Mouse (Mus musculus) liver, embryonic 14.5 days (tissue): ENCODE data around the gene Efna3. TPM values are rescaled to one million over a fixed set of nuclear protein-coding genes. Genes with fewer than 3 reads are reported as not detected.

ENCODE experiments used
- ATAC-seq: fragments of 200-750 bp; cut with Nextera tagmentation; 2 replicates; pipeline ENCODE4 v1.8.0; 2017; ENCODE audit warnings: moderate number of reproducible peaks, mild to moderate bottlenecking, moderate library complexity; ENCODE audit not compliant: insufficient read depth
- DNase-seq, 3 experiments: peaks; one replicate each; pipeline ENCODE4 v3.0.0-alpha.2; 2012 to 2013; ENCODE audit warnings: low read depth in 3 of 3, low spot score in 3 of 3
- H3K27ac ChIP-seq: fragments of 300-500 bp; sonication (generic); 2 replicates; pipeline ENCODE4 v1.5.1; 2014; ENCODE audit warnings: moderate library complexity, mild to moderate bottlenecking, control low read depth, inconsistent platforms
- H3K27me3 ChIP-seq: fragments of 300-500 bp; sonication (generic); 2 replicates; pipeline ENCODE4 v1.6.1; 2014; ENCODE audit warnings: mild to moderate bottlenecking, low read length, moderate library complexity; ENCODE audit not compliant: control insufficient read depth, insufficient read depth
- H3K36me3 ChIP-seq: fragments of 300-500 bp; sonication (generic); replicated peaks from 2 replicates; pipeline ENCODE4 v1.6.1; 2014; ENCODE audit warnings: low read depth; ENCODE audit not compliant: control insufficient read depth, insufficient read depth
- H3K4me1 ChIP-seq, 2 experiments: fragments of 200-500 bp in 1 of 2; fragments of 300-500 bp in 1 of 2; sonication (generic) in 1 of 2; replicated peaks; 2 replicates each; pipeline ENCODE4 v1.6.1; 2012 to 2014; ENCODE audit warnings: antibody characterized with exemption in 1 of 2, inconsistent platforms in 1 of 2, low read length in 1 of 2; ENCODE audit not compliant: control insufficient read depth in 2 of 2, insufficient read depth in 2 of 2
- H3K4me2 ChIP-seq: fragments of 300-500 bp; sonication (generic); 2 replicates; pipeline ENCODE4 v1.6.1; 2014; ENCODE audit warnings: low read depth, mild to moderate bottlenecking, control low read depth, moderate library complexity
- H3K4me3 ChIP-seq, 2 experiments: fragments of 200-500 bp in 1 of 2; fragments of 300-500 bp in 1 of 2; sonication (generic) in 1 of 2; 2 replicates each; pipeline ENCODE4 v1.5.1; 2012 to 2014; ENCODE audit warnings: low read depth in 2 of 2, low read length in 2 of 2, mild to moderate bottlenecking in 2 of 2, control low read depth in 1 of 2, inconsistent platforms in 1 of 2, moderate library complexity in 1 of 2; ENCODE audit not compliant: insufficient read depth in 1 of 2
- H3K9ac ChIP-seq: fragments of 300-500 bp; sonication (generic); replicated peaks from 2 replicates; pipeline ENCODE4 v1.6.1; 2014; ENCODE audit warnings: mild to moderate bottlenecking, control low read depth, moderate library complexity
- H3K9me3 ChIP-seq: fragments of 300-500 bp; sonication (generic); 2 replicates; pipeline ENCODE4 v1.6.1; 2016; ENCODE audit warnings: low read length, mixed read lengths; ENCODE audit not compliant: control insufficient read depth
- CTCF ChIP-seq: IDR thresholded peaks from 2 replicates; pipeline ENCODE4 v1.5.1; 2016; ENCODE audit warnings: antibody characterized with exemption, low read depth, control low read depth
- EP300 ChIP-seq: IDR thresholded peaks from 2 replicates; pipeline ENCODE4 v1.6.1; 2016; ENCODE audit warnings: antibody characterized with exemption, low read depth
- WGBS: fragments of 180-500 bp; shearing (Covaris S2); extraction: QIAGEN DNeasy Blood & Tissue Kit; methylation state at CpG from one replicate; pipeline ENCODE4 v1.1.7; 2014; ENCODE audit not compliant: insufficient replicate concordance; 5-methylcytosine and 5-hydroxymethylcytosine counted together
- polyA plus RNA-seq, 2 experiments: library from polyadenylated mRNA; depleted of rRNA in 1 of 2; stranded (reverse) in 1 of 2; unstranded in 1 of 2; fragments of >200 nt; fragmentation: Nextera tagmentation in 1 of 2; extraction: Ambion mirVana in 1 of 2; gene quantifications; 2 replicates each; pipeline versions ENCODE4 v1.2.1 to v1.2.3; 2012 to 2014

Gene Efna3
- polyA plus RNA-seq, 2 experiments = 0.05 to 0.06 TPM

DNA sequence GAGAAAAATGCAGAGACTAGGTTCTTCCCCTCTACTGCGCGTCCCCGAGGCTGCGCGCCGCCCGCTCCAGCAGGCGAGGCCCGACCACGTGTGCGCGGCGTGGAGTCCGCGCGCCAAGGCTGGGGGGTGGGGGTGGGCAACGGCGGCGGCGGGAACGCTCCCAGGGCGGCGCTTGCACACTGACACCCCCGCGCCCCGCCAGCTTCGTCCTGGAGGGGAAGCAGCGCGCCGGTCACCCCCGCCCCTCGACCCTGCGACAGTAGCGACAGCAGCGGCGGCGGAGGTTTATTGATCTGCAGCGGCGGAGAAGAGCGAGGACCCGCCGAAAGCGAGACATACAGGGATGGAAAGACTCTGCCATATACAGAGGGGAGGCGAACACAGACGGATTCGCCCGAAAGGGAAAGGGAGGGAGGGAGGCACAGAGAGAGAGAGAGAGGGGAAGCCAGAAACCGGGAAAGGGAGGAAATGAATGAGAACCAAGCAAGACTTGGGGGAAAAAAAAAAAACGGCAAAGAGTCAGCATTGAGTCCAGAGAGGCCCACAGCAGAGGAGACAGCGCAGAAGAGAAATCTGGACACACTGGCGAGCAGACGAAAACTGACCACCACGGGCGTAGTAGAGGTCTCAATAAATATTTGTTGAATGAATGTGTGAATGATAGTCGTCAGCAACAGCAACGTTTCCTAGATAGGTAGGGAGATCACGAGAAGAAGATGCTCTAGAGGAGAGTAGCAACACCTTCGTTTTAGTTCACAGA is 3.0 kb downstream of the Efna3 start:
- TF ChIP-seq CTCF (no peak), EP300 (no peak)
- no peak overlapping the region for H3K9ac ChIP-seq
- no peak for ATAC-seq
- no peaks in the 10 kb centered on the region; a peak in 1 of 4 replicates for H3K4me1 ChIP-seq
- H3K36me3 ChIP-seq = no peaks in the 10 kb centered on the region
- H3K27ac ChIP-seq = no peak overlapping the region
- peaks cover 87% of the 10 kb centered on the region for H3K27me3 ChIP-seq
- H3K4me3 ChIP-seq = peak overlapping the region in 1 of 2 experiments; percentile 22; a peak in 1 of 4 replicates
- peak overlapping the region; percentile 32 for H3K4me2 ChIP-seq
- DNase-seq = no peak
- H3K9me3 ChIP-seq = no peaks in the 10 kb centered on the region
- 3% methylated on average over 58 of the region's 58 CpGs for WGBS

GRCm38 (mm10) chr3:89318971-89319590 is 3.7 kb downstream of the Efna3 start:
- H3K9ac ChIP-seq = no peak overlapping the region
- H3K4me2 ChIP-seq = no peak overlapping the region; the same call in 1 of the 2 replicates
- 21% methylated on average over 21 of the region's 21 CpGs for WGBS
- no peak overlapping the region for H3K27ac ChIP-seq
- ATAC-seq (no peak), DNase-seq (no peak)
- H3K9me3 ChIP-seq = no peaks in the 10 kb centered on the region
- H3K27me3 ChIP-seq = peaks cover 84% of the 10 kb centered on the region
- no peaks in the 10 kb centered on the region; a peak in 1 of 4 replicates for H3K4me1 ChIP-seq
- H3K4me3 ChIP-seq = peak overlapping the region in 1 of 2 experiments; percentile 22; a peak in 1 of 4 replicates
- no peaks in the 10 kb centered on the region for H3K36me3 ChIP-seq
- TF ChIP-seq EP300 = no peak
- no peak for TF ChIP-seq CTCF

DNA sequence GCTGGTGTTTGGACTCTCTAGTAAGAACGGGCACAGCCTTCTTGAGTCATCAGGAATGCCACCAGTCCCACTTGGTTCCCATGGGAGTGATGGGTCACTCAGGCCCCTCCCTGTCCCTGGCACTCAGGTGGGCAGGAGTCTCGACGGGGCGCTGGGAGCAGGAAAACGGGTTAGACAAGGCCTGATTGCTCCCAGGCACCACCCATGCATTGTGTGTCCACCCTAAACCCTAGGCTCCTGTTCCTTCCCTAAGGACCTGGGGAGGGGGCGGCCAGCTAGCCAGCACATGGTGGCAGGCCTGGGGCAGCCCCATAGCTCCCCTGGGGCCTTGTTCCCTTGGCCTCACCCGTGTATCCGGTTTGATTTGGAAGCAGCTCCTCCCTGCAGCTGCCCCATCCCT is 4.4 kb downstream of the Efna3 start:
- H3K4me3 ChIP-seq = no peak overlapping the region
- H3K4me1 ChIP-seq = no peaks in the 10 kb centered on the region; a peak in 1 of 4 replicates
- TF ChIP-seq CTCF = no peak
- TF ChIP-seq EP300 = no peak
- H3K4me2 ChIP-seq = no peak overlapping the region
- peaks cover 77% of the 10 kb centered on the region for H3K27me3 ChIP-seq
- H3K36me3 ChIP-seq = no peaks in the 10 kb centered on the region
- no peak for DNase-seq
- no peaks in the 10 kb centered on the region for H3K9me3 ChIP-seq
- H3K9ac ChIP-seq = no peak overlapping the region
- no peak for ATAC-seq
- 61% methylated on average over 8 of the region's 8 CpGs for WGBS
- no peak overlapping the region for H3K27ac ChIP-seq

- 45% methylated on average over 6 of the region's 6 CpGs for WGBS
- no peak for TF ChIP-seq CTCF
- TF ChIP-seq EP300 = no peak
- Histone ChIP-seq H3K4me1 (no peaks in the 10 kb centered on the region; a peak in 1 of 4 replicates), H3K36me3 (no peaks in the 10 kb centered on the region), H3K9ac (no peak overlapping the region), H3K4me3 (no peak overlapping the region), H3K9me3 (no peaks in the 10 kb centered on the region), H3K27me3 (peaks cover 66% of the 10 kb centered on the region), H3K4me2 (no peak overlapping the region), H3K27ac (no peak overlapping the region)
- ATAC-seq = no peak
- no peak for DNase-seq
Measured at GRCm38 (mm10) chr3:89317246-89317645, 5.5 kb downstream of the Efna3 start.

DNA sequence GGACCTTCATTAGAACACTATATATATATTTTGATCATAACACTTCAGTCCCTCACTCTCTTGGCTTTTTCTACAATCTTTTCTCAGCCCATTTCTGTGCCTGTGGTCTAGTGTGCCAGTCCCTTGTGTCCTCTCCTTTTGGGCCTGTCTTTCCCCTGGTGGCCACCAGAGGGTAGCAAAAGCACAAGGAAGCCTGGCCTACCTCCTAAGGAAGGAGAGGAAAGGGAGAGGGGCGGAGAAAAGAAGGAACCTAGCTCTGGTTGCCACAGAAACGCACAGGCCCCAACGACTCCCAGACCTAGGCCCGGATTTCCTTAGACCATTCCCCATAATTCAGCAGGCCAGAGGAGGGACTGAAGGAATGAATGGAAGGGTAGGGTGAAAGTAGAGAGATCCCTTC is 5.9 kb downstream of the Efna3 start:
- Histone ChIP-seq H3K36me3 (no peaks in the 10 kb centered on the region), H3K27ac (no peak overlapping the region), H3K4me2 (no peak overlapping the region), H3K4me3 (no peak overlapping the region), H3K4me1 (no peaks in the 10 kb centered on the region; a peak in 1 of 4 replicates), H3K27me3 (peaks cover 62% of the 10 kb centered on the region), H3K9ac (no peak overlapping the region), H3K9me3 (no peaks in the 10 kb centered on the region)
- ATAC-seq (no peak), DNase-seq (peak in 1 of 3 experiments; percentile 52)
- peak; percentile 94 for TF ChIP-seq CTCF
- no peak for TF ChIP-seq EP300
- 0% methylated on average over 4 of the region's 4 CpGs for WGBS
